Mouse (Mus musculus): ENCODE data around the gene Fndc8. TPM values are rescaled to one million over a fixed set of nuclear protein-coding genes. Genes with fewer than 3 reads are reported as not detected.

The Fndc8 gene
- polyA plus RNA-seq, 1 experiment: 0.36 TPM

GRCm38 (mm10) chr11:82850259-82850658 lies 41.7 kb upstream of the Fndc8 start:
- no peak for TF ChIP-seq POLR2A (IDR thresholded peaks at IDR 0.05; ENCODE audit: control insufficient read depth, extremely low read depth, insufficient read depth, low read length, poor library complexity)
- TF ChIP-seq CTCF (IDR thresholded peaks at IDR 0.05; ENCODE audit: borderline replicate concordance, control insufficient read depth, extremely low read depth, insufficient read depth, low read length, poor library complexity): no peak
- no peak for DNase-seq
- H3K36me3 ChIP-seq (ENCODE audit: control insufficient read depth, insufficient read depth, low read length): no peaks in the 10 kb centered on the region
- no peak overlapping the region for H3K4me3 ChIP-seq (ENCODE audit: control insufficient read depth, insufficient read depth, low read length)
- no peaks in the 10 kb centered on the region for H3K27me3 ChIP-seq (ENCODE audit: control insufficient read depth, insufficient read depth, low read length)
- H3K4me1 ChIP-seq (replicated peaks; ENCODE audit: control insufficient read depth, insufficient read depth, low read length): peaks cover 8% of the 10 kb centered on the region
- no peak overlapping the region for H3K27ac ChIP-seq (ENCODE audit: control insufficient read depth, insufficient read depth, low read length)
- WGBS: 74% methylated on average over 5 of the region's 5 CpGs

DNA sequence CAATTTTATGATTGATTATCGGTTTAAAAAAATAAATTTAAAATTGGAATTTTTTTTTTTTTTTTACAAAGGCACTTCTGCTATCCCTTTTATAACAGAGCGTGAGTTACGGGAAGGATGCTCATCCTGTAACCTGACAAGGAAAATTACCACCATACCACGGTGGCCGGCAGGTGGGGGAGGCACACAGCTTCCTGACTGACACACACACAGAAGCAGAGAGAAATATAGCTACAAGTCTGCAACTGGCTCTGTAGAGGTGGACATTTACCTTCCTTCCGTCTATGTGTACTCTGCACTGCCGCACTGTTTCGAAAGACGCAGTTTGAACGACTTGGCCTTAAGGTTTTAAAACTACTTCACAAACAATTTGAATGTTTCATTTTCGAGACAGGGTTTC lies 39.8 kb upstream of the Fndc8 start:
- 85% methylated on average over 11 of the region's 11 CpGs for WGBS
- Histone ChIP-seq H3K4me3 (ENCODE audit: control insufficient read depth, insufficient read depth, low read length) (no peak overlapping the region), H3K4me1 (replicated peaks; ENCODE audit: control insufficient read depth, insufficient read depth, low read length) (no peaks in the 10 kb centered on the region; the same call in 1 of the 2 replicates), H3K27me3 (ENCODE audit: control insufficient read depth, insufficient read depth, low read length) (no peaks in the 10 kb centered on the region), H3K36me3 (ENCODE audit: control insufficient read depth, insufficient read depth, low read length) (no peaks in the 10 kb centered on the region), H3K27ac (ENCODE audit: control insufficient read depth, insufficient read depth, low read length) (no peak overlapping the region)
- DNase-seq: no peak
- TF ChIP-seq POLR2A (IDR thresholded peaks at IDR 0.05; ENCODE audit: control insufficient read depth, extremely low read depth, insufficient read depth, low read length, poor library complexity) (no peak), CTCF (IDR thresholded peaks at IDR 0.05; ENCODE audit: borderline replicate concordance, control insufficient read depth, extremely low read depth, insufficient read depth, low read length, poor library complexity) (no peak)

GRCm38 (mm10) chr11:82852540-82852939 lies 39.4 kb upstream of the Fndc8 start:
- no peak for TF ChIP-seq POLR2A (IDR thresholded peaks at IDR 0.05; ENCODE audit: control insufficient read depth, extremely low read depth, insufficient read depth, low read length, poor library complexity)
- no peak for TF ChIP-seq CTCF (IDR thresholded peaks at IDR 0.05; ENCODE audit: borderline replicate concordance, control insufficient read depth, extremely low read depth, insufficient read depth, low read length, poor library complexity)
- Histone ChIP-seq H3K27ac (ENCODE audit: control insufficient read depth, insufficient read depth, low read length) (no peak overlapping the region), H3K4me3 (ENCODE audit: control insufficient read depth, insufficient read depth, low read length) (no peak overlapping the region), H3K4me1 (replicated peaks; ENCODE audit: control insufficient read depth, insufficient read depth, low read length) (no peaks in the 10 kb centered on the region; the same call in 1 of the 2 replicates), H3K27me3 (ENCODE audit: control insufficient read depth, insufficient read depth, low read length) (no peaks in the 10 kb centered on the region), H3K36me3 (ENCODE audit: control insufficient read depth, insufficient read depth, low read length) (no peaks in the 10 kb centered on the region)
- DNase-seq: no peak
- WGBS: 94% methylated on average over 10 of the region's 10 CpGs

DNA sequence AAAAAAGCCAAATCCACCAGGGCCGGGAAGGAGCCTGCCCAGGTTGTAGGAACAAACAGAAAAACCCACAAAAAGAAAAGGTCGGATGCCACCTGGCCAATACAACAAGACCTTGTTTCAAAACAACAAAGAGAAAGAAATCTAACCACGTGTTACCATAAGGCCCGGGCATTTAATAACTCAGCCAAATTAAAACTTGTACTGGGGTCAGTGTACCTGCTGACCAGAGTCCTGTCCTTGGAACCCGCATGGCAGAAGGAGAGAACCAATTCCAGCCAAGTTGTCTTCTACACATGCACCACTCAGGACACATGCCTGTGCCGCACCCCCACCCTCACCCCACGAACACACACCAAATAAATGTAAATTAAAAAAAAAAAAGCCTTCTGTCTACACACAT lies 39.0 kb upstream of the Fndc8 start:
- WGBS: 93% methylated on average over 7 of the region's 7 CpGs
- H3K27me3 ChIP-seq (ENCODE audit: control insufficient read depth, insufficient read depth, low read length): no peaks in the 10 kb centered on the region
- no peak for DNase-seq
- H3K4me3 ChIP-seq (ENCODE audit: control insufficient read depth, insufficient read depth, low read length): no peak overlapping the region
- TF ChIP-seq POLR2A (IDR thresholded peaks at IDR 0.05; ENCODE audit: control insufficient read depth, extremely low read depth, insufficient read depth, low read length, poor library complexity) (no peak), CTCF (IDR thresholded peaks at IDR 0.05; ENCODE audit: borderline replicate concordance, control insufficient read depth, extremely low read depth, insufficient read depth, low read length, poor library complexity) (no peak)
- H3K4me1 ChIP-seq (replicated peaks; ENCODE audit: control insufficient read depth, insufficient read depth, low read length): no peaks in the 10 kb centered on the region; the same call in 1 of the 2 replicates
- H3K36me3 ChIP-seq (ENCODE audit: control insufficient read depth, insufficient read depth, low read length): no peaks in the 10 kb centered on the region
- no peak overlapping the region for H3K27ac ChIP-seq (ENCODE audit: control insufficient read depth, insufficient read depth, low read length)

DNA sequence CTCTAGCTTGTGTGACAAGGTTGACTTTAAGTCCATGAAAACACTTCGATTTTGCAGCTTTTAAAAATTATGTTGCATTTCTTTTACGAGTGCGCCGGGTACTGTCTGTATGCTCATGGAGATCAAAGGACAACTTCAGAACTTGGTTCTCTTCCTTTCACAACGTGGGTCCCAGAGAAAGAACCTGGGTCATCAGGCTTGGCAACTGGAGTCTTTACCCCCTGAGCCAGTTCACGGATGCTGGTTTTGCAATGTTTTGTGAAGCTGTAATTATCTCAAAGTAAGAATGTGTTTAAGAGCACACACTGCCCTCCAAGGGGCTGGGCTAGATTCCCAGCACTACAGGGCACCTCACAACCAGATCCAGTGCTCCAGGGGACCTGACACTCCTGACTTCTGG lies 37.8 kb upstream of the Fndc8 start:
- 93% methylated on average over 6 of the region's 6 CpGs for WGBS
- Histone ChIP-seq H3K36me3 (ENCODE audit: control insufficient read depth, insufficient read depth, low read length) (no peaks in the 10 kb centered on the region), H3K27ac (ENCODE audit: control insufficient read depth, insufficient read depth, low read length) (no peak overlapping the region), H3K4me1 (replicated peaks; ENCODE audit: control insufficient read depth, insufficient read depth, low read length) (no peaks in the 10 kb centered on the region; the same call in 1 of the 2 replicates), H3K4me3 (ENCODE audit: control insufficient read depth, insufficient read depth, low read length) (no peak overlapping the region), H3K27me3 (ENCODE audit: control insufficient read depth, insufficient read depth, low read length) (no peaks in the 10 kb centered on the region)
- no peak for TF ChIP-seq POLR2A (IDR thresholded peaks at IDR 0.05; ENCODE audit: control insufficient read depth, extremely low read depth, insufficient read depth, low read length, poor library complexity)
- no peak for TF ChIP-seq CTCF (IDR thresholded peaks at IDR 0.05; ENCODE audit: borderline replicate concordance, control insufficient read depth, extremely low read depth, insufficient read depth, low read length, poor library complexity)
- no peak for DNase-seq

DNA sequence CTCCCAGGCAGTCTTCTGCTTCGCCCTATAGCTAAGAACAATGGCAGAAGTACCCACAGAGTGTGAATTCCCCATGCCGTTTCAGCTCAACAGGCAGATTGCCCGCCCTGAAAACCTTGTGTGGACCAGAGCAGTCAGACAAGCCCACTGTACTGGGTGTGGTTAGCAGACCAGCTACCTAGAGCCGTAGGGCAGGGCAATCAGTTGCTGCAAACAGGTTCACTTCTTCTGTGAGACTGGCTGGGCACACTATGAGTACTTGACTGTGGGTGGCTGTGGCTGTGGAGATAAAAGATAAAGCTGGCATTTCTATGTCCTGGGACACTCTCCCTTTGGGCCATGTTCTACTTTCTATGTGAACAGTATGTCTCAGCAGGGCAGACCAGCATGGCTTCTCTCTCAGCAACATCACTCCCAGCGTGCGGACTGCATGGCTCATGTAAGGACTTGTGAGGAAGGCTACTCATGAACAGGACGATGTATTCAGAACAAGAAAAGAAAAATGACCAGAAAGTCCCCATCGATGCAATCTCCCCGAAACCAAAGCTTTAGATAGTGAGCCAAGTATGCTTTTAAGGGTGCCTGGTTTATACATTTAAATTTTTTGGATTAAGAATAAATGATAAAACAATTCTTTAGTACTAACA lies 36.5 kb upstream of the Fndc8 start:
- WGBS: 92% methylated on average over 9 of the region's 9 CpGs
- TF ChIP-seq CTCF (IDR thresholded peaks at IDR 0.05; ENCODE audit: borderline replicate concordance, control insufficient read depth, extremely low read depth, insufficient read depth, low read length, poor library complexity): no peak
- no peak for TF ChIP-seq POLR2A (IDR thresholded peaks at IDR 0.05; ENCODE audit: control insufficient read depth, extremely low read depth, insufficient read depth, low read length, poor library complexity)
- no peaks in the 10 kb centered on the region for H3K27me3 ChIP-seq (ENCODE audit: control insufficient read depth, insufficient read depth, low read length)
- DNase-seq: no peak
- no peak overlapping the region for H3K27ac ChIP-seq (ENCODE audit: control insufficient read depth, insufficient read depth, low read length)
- H3K36me3 ChIP-seq (ENCODE audit: control insufficient read depth, insufficient read depth, low read length): no peaks in the 10 kb centered on the region
- H3K4me1 ChIP-seq (replicated peaks; ENCODE audit: control insufficient read depth, insufficient read depth, low read length): peaks cover 2% of the 10 kb centered on the region
- no peak overlapping the region for H3K4me3 ChIP-seq (ENCODE audit: control insufficient read depth, insufficient read depth, low read length)

GRCm38 (mm10) chr11:82856032-82856431 lies 35.9 kb upstream of the Fndc8 start:
- WGBS: 94% methylated on average over 10 of the region's 10 CpGs
- no peaks in the 10 kb centered on the region for H3K36me3 ChIP-seq (ENCODE audit: control insufficient read depth, insufficient read depth, low read length)
- H3K27ac ChIP-seq (ENCODE audit: control insufficient read depth, insufficient read depth, low read length): no peak overlapping the region
- peaks cover 6% of the 10 kb centered on the region for H3K4me1 ChIP-seq (replicated peaks; ENCODE audit: control insufficient read depth, insufficient read depth, low read length)
- no peak overlapping the region for H3K4me3 ChIP-seq (ENCODE audit: control insufficient read depth, insufficient read depth, low read length)
- TF ChIP-seq CTCF (IDR thresholded peaks at IDR 0.05; ENCODE audit: borderline replicate concordance, control insufficient read depth, extremely low read depth, insufficient read depth, low read length, poor library complexity): no peak
- no peak for TF ChIP-seq POLR2A (IDR thresholded peaks at IDR 0.05; ENCODE audit: control insufficient read depth, extremely low read depth, insufficient read depth, low read length, poor library complexity)
- DNase-seq: no peak
- H3K27me3 ChIP-seq (ENCODE audit: control insufficient read depth, insufficient read depth, low read length): no peaks in the 10 kb centered on the region

Data from thymus, adult 2 months (tissue).